Mouse (Mus musculus) thymus, adult 2 months (tissue): ENCODE measurements around the gene Adgra1.

Experiments
- CTCF ChIP-seq: fragments of 200-500 bp; IDR thresholded peaks from 2 replicates; pipeline ENCODE4 v1.5.1; 2012; ENCODE audit warnings: mild to moderate bottlenecking, control low read depth, low read length, moderate library complexity, borderline replicate concordance; ENCODE audit not compliant: control insufficient read depth, poor library complexity, insufficient read depth; ENCODE audit errors: extremely low read depth
- POLR2A ChIP-seq: fragments of 200-500 bp; IDR thresholded peaks from 2 replicates; pipeline ENCODE4 v1.6.1; 2012; ENCODE audit warnings: mild to moderate bottlenecking, low read length, control low read depth, moderate library complexity; ENCODE audit not compliant: control insufficient read depth, poor library complexity, insufficient read depth; ENCODE audit errors: extremely low read depth

DNA sequence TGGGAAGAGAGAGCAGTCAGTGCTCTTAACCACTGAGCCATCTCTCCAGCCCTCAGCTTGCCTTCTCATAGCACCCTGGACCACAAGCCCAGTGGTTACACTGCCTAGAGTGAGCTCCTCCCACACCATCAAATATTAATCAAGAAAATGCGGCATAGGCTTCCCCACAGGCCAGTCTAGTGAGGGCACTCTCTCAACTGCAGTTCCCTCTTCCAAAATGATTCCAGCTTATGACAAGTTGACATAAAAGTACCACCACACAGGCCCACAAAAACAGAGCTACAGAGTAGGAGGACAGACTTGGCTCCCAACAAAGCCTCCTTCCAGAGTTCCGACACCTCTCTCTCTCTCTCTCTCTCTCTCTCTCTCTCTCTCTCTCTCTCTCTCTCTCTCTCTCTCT lies 29.1 kb downstream of the Adgra1 start:
- TF ChIP-seq POLR2A (no peak), CTCF (no peak)
